Mouse (Mus musculus): ENCODE results near the gene Spata2l.

DNA sequence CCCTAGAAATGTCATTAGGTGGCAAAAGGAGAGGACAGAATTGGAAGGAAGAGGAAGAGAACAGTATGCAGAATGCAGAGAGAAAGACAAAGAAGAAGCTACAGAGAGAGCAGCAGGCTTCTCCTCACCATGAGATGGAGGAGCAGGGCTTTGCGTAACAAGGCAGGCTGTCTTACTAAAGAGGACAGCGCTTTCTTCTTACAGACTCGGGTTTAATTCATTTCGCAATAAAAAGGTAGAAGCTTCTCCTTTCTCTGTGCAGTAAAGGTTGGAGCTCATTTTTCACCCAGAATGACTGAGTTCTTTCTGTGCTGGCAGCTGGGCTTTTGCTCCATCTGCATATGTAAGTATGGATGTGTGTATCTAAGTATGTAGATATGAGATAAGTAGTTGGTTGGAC, 43.8 kb upstream of the Spata2l start:
- TF ChIP-seq CTCF (IDR thresholded peaks at IDR 0.05; ENCODE audit: low read depth) (no peak), EP300 (IDR thresholded peaks at IDR 0.05; ENCODE audit: low read depth) (0 out of 2 replicates have a peak, but pooled peaks have one; percentile 7)
